Mouse (Mus musculus) left cerebral cortex, postnatal 4 days (tissue): ENCODE measurements around the gene Lima1. TPM values are rescaled to one million over a fixed set of nuclear protein-coding genes. Genes with fewer than 3 reads are reported as not detected.
"Not testable (repeated sequence)": the region's sequence is repeated elsewhere in the genome, so short reads cannot be mapped to it uniquely, and the experiment has no call there.

Source experiments
- DNase-seq: peaks from one replicate; pipeline ENCODE4 v3.0.0-alpha.2; 2022
- intact Hi-C: fragments of 180-260 bp; cut with DNase I; formaldehyde crosslinking; loops from one replicate; pipeline ENCODE4 v1.15.1; 2025
- total RNA-seq, 2 experiments: library from RNA; stranded (reverse); gene quantifications; 2 replicates each; pipeline ENCODE4 v1.2.3; 2021

Gene Lima1
- total RNA-seq, 2 experiments from 2014 or later: 13.6 to 15.6 TPM

DNA sequence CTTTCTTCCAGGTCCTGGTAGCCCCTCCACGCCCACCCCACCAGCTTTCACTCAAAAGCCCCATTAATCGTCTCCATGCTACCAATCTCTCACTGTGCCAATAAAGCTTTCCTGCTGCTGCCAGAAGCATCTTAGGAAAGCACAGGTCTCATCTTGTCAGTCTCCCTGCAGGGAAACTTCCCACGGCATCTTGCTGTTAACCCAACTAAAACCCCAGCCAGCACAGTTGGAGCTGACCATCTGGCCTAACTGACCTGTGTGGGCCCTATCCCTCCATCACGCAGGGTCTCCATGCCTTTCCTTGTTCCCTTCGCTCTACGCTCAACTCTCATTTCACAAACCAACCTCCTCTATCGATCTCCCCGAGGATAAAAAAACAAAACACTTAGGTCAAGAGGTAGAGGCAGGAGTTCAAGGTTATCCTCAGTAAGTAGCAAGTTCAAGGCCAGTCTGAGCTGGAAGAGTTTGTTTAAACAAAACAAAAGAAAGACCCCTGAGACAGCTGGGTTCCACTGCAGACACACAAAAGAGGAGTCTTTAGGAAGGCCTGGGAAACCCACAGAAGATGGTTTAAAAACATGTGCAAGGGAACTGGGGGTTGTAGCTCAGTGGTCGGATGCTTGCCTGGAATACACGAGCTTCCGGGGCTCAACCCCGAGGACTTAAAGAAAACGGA lies 36.0 kb downstream of the Lima1 start:
- intact Hi-C loops: no loop called here
- no peak for DNase-seq

DNA sequence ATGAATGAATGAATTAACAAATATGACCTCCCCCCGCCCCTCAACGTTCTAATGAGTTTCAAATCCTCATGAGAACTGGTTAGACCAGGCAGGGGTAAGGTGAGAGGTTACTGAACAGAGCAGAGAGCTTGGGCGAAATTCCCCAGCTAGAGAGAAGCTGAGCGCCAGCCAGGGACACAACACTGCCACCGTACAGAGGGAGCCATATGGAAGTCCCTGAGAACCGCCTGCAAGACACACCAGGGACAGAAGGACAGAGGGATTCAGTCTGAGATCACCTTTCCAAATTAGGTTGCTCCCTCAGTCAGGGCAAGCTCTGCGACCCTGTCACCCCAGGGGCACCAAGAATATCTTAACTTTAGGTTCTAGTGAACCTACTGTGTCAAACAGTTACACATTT lies 37.7 kb downstream of the Lima1 start:
- intact Hi-C loops: no loop called here
- no peak for DNase-seq

DNA sequence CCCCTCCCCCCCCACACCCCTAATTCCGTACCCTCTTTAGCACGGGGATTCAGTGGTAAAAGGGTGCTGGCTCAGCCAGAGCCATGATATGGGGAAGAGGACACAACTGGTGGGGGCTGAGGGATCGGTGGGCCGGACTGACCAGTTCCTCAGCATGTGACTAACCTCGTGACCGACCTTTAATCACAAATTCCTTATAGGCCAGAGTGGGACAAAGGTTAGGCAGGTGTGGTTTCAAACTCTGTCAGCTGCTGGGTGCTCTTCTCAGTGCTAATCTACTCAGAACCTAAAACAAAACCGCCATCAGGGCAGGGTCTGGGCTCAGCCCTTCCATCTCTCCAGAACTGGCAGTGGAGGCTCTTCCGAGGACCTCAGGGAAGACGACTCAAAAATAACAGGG lies 40.1 kb downstream of the Lima1 start:
- intact Hi-C loops: no loop called here
- no peak for DNase-seq

DNA sequence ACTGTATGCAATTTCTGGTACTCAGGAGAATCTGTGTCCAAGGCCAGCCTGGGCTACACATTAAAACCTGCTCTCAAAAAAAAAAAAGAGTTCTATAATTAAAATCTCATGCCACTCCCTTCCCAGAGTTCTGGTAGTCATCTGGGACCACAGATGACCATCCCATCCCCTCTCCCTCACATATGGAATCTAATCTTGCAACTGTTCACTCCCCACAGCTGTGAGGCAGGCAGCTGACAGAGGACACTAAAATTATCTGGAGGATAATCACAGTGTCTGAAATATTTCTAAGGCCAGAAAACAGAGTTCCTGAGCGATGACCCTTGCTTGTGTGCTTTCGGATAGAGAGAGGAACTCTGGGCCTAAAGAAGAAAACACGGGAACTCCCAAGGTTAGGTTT lies 40.6 kb downstream of the Lima1 start:
- intact Hi-C loops: no loop called here
- DNase-seq: no peak

DNA sequence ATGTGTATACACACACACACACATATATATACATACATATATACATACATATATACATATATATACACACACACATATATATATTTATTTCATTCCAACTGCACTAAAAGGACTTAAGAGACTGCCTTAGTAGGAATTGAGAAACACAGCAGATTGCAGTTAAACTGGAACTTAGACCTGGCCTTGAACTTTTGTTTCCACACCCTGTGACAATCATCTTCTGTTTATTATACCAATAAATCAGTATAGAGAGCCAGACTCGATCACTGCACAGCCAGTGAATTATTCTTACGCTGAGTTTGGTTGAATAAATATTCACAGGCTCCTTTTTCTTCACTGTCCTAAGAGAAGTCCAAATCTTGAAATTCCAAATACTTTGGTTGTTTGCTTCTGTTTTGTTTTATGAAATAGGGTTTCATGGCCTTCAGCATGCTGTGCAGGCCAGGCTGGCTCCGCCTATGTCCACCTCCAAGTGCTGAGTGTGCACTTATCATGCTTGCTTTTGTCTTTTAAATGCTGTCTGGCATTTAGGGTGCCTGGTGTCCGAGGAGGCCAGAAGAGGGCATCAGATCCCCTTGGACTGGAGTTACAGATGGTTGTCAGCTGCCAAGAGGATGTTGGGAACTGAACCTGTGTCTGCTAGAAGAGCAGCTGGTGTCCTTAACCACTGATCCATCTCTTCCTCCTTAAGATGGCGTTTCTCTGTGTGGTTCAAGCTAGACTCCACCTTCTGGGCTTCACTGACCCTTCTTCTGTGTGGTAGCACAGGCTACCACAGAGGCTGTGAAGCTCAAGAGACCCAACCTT lies 41.4 kb downstream of the Lima1 start:
- intact Hi-C loops: no loop called here

DNA sequence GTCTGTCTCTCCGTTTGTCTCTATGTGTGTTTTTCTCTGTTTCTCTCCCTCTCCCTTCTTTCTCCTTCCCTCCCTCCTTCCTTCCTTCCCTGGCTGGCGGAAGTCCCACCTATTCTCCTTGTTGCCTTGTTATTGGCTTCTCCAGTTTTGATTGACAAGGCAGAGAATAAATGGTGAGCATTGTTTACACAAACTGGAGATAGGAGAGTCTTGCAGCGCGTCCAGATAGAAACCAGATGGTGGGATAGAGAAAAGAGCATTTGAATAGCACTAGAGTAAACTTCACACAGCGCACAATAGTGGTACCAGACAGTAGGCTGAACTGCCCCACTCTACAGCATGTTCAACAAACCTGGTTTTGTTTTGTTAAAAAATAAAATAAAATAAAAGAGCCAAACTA lies 43.7 kb downstream of the Lima1 start:
- intact Hi-C loops: no loop called here
- DNase-seq: no peak

More for the DNA sequence above, 41.4 kb downstream of the Lima1 start:
- no peak for DNase-seq

DNA sequence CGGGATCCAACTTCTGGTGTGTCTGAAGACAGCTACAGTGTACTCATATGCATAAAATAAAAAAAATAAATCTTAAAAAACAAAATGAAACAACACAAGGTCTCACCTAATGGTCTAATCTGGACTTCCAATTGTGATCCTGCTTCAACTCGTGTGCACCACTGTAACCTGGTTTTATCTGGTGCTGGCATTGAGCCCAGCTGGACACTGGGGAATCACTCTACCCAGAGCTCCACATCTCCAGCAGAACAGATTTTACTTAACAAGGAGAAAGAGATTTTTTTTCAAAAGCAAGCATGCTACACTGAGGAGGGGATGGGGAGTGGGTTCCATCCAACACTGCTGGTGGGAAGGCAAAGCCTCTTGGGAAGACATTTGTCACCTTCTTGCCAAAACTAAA lies 47.2 kb downstream of the Lima1 start:
- no peak for DNase-seq
- intact Hi-C loops: no loop called here

DNA sequence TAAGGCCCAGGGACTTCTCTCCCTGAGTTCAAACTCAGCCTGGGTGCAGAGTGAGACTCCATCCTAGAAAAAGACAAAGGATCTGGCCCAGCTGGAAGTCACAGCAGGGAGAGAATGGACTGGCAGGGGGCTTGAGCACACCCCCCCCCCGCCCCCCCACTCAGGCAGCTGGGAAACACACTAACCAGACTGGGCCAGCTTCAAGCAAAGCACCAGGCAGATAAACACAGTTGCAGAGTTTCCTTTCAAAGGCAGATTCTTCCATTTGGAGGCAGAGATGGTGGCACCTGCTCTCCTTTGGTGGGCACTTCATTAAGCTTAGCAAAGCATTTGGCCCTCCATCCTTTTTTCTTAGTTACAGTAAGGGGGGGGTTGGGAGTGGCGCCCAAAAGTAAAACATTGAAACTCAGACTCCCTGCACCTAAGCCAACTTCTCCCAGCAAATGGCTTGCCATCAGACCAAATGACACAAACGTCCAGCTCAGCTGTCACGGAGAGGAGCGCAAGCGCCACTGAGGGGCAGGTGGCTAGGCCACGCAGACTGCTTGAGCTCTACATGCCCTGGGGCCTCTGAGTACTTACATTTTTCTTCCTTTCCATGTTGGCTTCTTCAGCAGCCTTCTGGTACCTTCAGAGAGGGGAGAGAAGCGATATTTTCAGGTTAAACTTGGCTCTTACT lies 48.9 kb downstream of the Lima1 start:
- DNase-seq: no peak
- intact Hi-C loops: no loop called here

DNA sequence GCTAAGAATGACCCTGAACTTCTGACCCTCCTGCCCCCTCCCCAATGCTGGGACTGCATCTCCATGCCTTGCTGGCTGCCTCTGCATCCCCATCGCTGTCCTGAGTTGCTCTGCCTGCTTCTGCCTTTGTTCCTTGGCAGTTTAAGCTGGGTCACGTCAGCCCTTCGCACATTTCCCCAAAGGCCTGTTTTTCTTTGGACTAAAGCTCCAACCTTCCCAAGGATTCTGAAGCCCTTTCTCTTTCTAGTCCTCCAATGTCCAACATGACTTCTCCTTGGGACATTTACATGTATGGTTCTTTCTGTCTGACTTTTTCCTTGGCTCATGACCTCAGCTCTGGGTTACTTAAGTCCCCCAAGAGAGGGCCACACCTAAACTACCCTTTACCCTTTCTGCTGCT lies 50.0 kb downstream of the Lima1 start:
- intact Hi-C loops: no loop called here
- no peak for DNase-seq

DNA sequence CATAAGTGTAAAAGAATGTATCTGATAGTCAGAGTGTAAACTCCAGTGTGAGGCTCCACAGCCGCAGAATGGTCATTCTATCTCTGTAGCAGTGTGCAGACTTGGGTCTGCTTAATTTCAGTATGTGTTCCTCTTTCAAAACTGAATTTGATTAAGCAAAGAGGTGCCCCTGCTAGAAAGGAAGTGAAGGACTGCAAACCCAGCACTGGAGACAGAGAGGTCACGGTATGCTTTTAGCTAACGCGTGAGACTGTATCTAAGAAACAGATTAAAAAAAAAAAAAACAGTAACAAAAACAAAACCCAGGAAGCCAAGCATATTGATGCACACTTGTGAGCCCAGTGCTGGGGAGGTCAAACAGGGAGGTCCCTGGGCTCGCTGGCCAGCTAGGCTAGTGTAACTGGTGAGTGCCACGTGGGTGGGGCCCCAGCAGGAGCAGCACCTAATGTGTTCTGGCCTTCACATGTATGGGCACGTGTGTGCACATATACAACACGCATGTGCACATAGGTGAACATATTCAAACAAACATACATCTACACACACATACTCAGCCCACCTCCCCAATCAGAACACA lies 51.8 kb downstream of the Lima1 start:
- no peak for DNase-seq
- intact Hi-C loops: no loop called here

DNA sequence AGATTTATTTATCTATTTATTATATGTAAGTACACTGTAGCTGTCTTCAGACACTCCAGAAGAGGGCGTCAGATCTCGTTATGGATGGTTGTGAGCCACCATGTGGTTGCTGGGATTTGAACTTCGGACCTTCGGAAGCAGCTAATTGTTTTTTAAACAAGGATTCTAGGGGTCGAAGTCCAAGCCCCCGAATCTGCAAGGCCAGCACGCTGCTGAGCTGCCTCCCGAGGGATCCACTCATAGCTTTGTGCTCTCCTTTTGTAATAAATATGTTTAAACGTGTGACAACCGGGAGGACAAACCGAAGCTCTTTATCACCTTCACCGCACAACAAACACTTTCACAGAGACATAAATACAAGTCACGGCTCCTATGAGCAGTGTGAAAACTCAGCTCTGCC lies 52.8 kb downstream of the Lima1 start:
- DNase-seq, intact Hi-C loops: not testable (repeated sequence)

DNA sequence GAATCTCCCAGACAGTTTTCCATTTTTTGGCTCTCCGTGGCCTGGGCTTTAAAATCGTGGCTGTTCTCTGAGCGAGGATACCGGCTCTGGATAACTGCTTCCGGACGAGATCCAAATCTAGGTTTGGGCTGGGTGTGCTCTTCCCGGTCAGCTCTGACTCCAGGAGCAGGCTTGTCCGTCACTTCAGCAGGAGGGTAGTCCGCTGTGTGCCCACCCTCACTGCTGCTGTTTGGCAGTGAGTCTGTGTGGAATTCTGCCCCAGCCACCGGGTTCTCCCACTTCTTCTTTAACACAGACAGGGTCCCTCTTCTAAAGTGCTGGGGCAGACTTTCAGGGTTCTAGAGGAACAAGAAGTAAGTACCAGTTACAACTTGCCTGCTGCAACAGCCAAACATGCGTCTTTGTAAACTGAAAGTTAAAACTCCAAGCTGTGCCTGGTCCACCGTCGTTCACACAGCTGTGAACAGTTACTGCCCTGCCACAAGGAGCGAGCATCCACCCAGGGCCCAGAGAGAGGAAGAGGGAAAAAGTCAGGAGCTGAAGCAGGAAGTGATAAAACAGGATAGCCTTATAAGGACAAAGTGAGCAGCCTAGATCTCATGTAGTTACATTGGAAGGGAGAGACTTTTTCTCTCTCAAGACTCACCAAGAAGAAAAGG lies 55.5 kb downstream of the Lima1 start:
- intact Hi-C loops: no loop called here
- DNase-seq: no peak

DNA sequence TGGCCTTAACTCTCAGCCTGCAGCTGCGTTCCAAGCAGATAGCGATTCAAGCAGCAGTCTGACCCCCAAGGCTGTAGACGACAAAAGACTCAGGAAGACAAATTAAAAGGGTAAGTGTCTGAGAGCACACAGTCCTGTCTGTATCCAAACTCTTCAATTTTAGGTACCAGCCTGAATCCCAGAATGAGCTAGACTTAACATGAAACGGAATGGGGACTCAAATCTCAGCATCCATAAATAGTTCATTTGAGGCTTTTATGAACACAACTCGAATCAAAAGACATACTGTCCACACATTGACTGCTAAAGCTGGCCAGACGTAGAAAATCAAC lies 56.2 kb downstream of the Lima1 start:
- intact Hi-C loops: no loop called here

DNA sequence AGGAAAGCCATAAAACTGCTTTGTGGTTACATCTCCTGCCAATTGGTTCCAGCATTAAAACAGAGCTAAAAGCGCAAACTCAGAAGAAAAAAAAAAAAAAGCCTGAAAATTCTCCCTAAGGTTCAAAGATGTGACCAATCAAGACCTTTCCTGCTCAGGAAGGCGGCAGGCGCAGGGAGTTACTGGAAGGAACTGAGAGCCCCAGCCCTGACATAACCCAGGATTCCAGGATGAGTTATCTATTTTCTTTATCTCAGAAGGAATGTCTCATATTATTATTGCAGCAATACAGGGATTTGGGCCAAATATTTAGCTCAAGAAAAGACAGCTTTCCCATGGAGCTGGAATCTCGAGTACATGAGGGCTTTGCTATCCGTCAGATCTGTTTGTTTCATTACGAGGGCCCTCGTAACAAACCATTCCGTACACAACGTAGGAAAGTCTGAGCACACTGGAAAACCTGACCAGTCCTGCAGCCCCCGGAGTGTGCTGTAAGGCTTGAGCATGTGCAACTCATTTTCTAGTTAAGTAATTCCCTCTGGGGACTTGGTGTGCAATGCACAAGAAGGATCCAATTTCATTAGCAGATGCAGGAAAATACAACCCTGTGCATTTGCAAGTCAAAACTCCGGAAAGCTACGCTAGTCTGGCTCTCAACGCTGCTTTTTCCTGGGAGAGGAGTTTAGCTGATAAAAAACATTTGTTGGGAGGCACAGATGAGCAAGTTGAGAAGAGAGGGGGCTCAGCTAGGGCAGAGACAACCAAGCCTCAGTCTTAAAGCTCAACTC lies 56.7 kb downstream of the Lima1 start:
- DNase-seq: no peak
- intact Hi-C loops: no loop called here

More for the DNA sequence above, 56.2 kb downstream of the Lima1 start:
- no peak for DNase-seq

DNA sequence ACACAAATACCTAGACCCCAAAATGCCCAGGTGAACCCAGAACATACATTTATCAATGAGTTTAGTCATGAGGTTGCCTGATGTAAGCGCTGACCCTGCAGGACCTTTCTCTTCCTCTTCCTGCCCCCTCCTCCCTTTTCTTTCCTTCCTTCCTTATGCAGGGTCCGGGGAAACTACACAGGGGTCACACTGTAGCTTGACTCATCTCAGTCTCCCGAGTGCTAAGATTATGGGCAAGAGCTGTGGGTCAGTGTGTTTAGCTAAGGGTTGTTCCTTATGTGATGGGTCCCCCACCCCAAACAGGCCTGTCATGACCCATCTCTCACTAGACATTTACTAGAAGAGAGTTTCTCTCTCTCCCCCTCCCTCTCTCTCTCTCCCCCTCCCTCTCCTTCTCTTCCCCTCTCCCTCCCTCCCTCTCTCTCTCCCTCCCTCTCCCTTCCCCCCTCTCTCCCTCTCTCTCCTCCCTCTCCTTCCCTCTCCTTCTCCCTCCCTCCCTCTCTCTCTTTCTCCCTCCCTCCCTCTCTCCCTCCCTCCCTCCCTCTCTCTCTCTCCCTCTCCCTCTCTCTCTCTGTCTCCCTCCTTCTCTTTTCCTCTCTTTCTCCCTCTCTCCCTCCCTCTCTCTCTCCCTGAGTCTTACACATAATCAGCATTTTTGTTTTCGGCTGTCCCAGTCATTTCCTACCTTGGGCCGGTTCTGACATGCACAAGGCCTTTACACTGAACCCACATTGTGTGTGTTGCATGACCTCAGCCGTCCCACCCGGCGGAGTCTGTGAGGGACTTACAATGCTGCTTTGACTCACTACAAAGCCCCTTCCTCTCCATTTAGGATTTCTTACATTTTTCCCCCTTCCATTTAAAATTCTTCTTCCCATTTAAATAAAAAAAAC lies 57.7 kb downstream of the Lima1 start:
- intact Hi-C loops: no loop called here
- DNase-seq: no peak

DNA sequence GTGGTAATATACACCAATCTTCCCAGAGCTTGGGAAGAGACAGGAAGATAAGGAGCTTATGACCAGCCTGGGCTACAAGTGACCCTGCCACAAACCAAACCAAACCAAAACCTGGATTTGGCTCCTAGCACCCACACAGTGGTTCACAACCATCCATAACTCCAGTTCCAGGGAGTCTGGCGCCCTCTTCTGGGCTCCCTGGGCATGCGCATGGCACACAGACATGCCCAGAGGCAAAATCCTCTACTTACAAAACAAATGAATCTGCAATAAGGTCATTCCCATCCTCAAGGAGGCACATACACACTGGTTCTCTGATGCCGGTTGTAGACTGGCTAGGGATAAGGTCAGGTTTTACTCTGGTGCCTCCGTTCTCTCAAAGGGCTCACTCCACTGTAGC lies 59.3 kb downstream of the Lima1 start:
- DNase-seq: no peak
- intact Hi-C loops: no loop called here

DNA sequence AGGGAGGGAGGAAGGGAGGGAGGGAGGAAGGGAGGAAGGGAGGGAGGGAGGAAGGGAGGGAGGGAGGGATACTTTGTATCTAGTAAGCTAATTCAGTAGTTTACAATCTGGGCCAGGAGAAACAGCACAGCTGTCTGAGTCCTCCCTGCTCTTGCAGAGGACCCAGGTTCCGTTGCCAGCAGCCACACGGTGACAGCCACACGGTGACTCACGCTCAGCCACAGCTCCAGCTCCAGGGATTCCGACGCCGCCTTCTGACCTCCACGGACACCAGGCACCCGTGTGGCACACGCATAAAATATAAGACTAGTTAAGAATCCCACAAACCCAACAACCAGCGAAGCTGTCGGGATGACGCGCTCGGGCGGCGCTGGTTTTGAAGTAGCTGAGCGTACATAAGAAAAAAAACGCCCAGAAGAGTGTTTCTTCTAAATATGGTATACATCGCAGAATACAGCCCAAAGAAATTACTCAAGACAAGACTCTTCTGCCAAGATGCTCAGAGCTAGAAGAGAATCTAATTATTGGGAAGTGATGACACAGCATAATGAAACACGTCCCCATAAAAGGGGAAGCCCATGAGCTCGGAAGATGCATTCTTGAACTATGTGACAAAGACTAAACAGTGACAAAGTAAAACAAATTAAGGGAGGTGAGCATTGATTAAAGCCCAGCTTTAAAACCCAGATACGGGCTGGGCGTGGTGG lies 60.5 kb downstream of the Lima1 start:
- intact Hi-C loops: no loop called here

DNA sequence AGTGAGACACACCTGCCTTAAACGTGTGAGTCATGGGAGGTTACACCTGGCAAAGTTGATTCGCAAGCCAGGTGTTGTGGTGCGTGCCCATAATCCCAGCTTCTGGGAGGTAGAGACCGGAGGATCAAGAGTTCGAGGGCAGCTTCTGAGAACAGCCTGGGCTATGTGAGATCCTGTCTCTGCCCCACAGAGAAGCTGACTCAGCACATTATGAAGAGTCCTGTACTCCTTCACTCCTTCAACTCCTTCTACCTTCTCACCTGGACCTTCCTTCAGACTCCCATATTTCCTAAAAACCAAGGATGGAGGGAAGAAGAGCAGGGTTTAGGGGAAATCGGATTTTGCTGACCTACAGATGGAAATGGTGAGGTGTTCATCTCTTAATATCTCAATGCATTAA lies 61.6 kb downstream of the Lima1 start:
- intact Hi-C loops: no loop called here
- no peak for DNase-seq

More for the DNA sequence above, 60.5 kb downstream of the Lima1 start:
- no peak for DNase-seq

DNA sequence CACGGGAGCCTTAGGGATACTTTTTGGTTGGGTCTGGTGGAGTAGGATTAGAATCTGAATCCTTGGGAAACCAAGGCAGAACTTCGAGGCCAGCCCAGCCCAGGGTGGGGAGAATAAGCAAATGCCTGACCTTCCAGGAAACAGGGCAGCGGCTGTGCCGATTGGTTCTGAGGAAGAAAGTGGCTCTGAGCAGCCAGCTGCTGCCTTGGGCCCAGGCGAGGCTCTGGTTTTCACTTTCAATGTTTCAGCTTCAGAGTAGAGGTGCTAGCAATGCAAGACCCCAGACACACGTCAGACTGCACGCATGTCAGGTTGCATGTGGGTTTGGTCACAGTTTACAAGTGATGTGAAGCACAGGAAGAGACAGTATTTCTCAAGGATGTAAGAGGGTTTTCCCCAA lies 63.2 kb downstream of the Lima1 start:
- intact Hi-C loops: no loop called here
- no peak for DNase-seq
